Mouse (Mus musculus) fat pad, adult 2 months (tissue): ENCODE results near the gene Pknox1.
"Not testable (repeated sequence)": the region's sequence is repeated elsewhere in the genome, so short reads cannot be mapped to it uniquely, and the experiment has no call there.

Source experiments
- DNase-seq: peaks from one replicate; pipeline ENCODE4 v3.0.0-alpha.2; 2011; ENCODE audit warnings: low read depth, low spot score; ENCODE audit errors: extremely low read depth

Gene Pknox1

DNA sequence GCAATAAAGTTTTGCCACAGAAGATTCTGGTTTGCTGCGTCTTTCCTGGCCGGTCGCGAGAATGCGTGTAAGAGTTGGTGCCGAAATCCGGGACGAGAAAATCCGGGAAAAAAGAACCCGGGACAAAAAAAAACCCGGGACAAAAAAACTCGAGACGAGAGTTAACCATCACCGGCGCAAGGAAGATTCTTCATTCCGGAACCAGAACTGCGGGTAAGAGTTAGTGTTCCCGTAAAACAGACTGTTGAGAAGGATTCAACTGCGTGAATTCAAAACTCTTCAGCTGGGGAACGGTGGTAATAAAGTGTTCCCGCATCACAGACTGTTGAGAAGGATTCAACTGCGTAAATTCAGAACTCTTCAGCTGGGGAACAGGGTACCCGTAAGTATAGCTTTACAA is 11.9 kb upstream of the Pknox1 start:
- not testable (repeated sequence) for DNase-seq

DNA sequence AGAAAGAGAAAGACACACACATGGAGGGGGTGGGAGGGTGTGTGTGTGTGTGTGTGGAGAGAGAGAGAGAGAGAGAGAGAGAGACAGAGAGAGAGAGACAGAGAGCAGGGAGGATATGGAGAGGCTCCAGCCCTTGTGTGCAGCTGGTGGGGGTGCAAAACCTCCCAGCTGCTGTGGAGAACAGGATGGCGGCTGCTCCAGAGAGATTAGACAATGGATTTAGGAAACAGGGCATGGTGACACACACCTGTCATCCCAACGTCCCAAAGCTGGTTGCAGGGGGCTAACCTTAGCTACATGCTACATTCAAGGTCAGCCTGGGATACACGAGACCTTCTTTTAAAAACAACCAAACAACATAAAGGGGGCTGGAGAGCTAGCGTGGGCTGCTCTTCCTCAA is 8.3 kb upstream of the Pknox1 start:
- no peak for DNase-seq

DNA sequence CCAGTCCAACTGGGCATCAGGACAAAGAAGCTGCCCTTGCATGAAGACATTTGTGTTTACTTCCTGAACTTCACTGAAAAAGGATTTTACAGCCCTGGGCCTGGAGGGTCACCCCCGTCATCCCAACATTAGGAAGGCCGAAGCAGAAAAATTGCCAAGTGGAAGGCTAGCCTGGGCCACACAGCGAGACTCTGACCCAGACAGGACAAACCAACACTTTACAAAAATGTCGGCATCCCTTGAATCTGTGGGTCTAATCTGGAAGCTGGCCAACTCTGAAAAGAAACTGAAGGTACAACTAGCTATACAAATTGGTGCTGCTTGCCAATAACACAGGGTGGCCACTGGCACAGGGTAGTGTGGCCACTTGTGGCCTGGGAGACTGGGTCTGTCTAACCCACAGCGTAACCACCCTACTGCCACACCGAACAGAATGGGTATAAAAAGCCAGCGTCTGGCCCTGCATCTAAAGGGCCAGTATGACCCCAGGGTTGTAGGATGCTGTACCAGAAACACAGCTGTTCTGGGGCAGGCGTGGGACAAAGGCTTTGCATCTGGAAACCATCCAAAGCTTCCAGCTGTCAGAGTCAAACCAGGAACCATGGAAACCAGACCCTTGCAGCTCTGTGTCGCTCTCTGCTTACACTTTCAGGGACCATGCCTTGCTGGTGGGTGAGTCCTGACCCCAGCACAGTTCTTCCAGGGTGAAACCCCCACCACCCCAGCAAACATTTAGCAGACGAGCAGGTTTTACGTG is 7.2 kb upstream of the Pknox1 start:
- no peak for DNase-seq

DNA sequence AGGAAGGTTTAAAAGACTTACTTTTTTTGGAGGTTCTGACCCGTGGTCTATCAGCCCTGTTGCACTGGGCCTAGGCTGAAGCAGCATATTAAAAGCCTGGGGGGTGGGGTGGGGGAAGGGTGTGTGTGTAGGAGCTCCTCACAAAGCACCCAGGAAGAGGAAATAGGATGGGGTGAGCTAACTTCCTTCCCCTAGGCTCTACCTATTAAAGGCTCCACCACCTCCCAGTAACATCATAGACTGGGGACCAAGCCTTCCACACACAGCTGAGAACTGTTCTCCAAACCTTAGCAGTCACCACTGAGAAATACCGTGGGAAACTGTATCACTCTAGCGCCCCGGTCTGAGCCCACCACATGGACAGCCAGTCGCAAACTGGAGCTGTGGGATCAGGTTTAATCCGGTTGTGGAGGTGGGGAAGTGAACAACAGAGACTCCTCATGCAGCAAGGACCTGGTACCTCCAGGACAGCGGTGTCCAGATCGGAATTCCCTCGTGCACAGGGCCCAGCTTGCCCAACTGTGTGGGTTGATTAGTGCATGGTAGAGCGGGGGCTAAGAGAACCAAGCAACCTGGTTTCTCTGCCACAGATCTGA is 6.5 kb upstream of the Pknox1 start:
- no peak for DNase-seq

DNA sequence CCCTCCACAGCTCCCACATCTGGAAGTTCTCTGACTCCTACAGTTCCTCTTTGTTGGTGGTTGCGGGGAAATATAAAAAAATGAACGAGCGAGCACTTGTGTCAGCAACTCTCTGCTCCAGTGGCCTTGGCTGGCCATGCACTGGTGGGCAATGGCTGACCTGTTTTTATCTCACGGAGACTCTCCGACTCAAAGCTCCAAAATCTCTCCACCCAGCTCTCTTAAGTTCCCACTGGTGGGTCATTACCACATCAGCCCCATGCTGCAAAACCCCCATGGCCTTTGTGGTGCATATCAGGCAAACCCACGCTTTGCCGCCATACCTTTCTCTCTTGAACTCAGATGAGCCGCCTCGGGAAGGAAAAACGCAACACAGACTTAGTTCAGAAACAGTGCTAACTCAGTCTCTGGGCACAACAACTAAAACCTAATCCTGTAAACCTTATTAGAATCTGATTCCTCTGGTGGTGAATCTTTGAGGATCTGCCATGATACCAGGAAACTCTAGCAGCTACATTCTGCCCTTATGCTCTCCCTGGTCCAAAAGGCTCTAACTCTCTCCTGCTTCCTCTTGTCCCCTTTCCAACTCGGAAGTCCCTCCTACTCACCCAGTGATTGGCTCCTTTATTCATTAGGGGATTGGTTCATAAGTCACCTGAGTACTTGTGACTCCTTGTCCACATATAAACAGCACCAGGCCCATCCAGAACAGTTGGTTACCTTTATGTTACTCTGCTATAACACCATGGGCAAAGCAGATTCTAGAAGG is 5.3 kb upstream of the Pknox1 start:
- no peak for DNase-seq

DNA sequence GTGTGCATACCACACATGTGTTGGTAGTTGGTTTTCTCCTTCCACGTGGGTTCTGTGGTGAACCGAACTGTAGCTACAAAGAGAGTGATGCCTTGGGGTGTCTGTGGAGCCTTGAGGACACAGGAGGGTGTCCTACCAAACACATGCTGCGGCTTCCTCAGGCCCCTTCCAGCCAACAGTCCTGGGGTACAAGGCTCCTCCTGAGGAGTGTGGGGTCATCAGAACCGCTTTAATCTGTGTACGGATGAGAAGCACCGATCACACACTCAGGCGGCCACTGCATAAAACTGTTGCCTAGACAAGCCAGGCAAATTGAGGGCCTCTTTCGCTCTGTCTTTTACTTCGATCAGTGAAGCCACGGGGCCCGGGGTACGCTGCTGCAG is 911 bp upstream of the Pknox1 start:
- no peak for DNase-seq

DNA sequence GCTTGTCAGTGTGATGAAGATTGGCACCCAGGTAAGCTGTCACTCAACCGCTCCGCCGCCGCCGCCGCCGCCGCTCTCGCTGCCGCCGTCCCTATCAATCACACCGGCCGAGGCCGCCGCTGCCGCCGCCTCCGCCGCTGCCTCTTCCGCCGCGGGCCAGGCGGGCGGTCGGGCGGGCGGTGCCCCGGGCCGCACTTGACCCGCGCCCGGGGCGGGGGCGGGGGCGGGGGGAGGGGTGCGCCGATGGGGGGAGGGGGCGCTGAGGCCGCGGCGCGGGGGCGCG is 265 bp downstream of the Pknox1 start:
- no peak for DNase-seq

DNA sequence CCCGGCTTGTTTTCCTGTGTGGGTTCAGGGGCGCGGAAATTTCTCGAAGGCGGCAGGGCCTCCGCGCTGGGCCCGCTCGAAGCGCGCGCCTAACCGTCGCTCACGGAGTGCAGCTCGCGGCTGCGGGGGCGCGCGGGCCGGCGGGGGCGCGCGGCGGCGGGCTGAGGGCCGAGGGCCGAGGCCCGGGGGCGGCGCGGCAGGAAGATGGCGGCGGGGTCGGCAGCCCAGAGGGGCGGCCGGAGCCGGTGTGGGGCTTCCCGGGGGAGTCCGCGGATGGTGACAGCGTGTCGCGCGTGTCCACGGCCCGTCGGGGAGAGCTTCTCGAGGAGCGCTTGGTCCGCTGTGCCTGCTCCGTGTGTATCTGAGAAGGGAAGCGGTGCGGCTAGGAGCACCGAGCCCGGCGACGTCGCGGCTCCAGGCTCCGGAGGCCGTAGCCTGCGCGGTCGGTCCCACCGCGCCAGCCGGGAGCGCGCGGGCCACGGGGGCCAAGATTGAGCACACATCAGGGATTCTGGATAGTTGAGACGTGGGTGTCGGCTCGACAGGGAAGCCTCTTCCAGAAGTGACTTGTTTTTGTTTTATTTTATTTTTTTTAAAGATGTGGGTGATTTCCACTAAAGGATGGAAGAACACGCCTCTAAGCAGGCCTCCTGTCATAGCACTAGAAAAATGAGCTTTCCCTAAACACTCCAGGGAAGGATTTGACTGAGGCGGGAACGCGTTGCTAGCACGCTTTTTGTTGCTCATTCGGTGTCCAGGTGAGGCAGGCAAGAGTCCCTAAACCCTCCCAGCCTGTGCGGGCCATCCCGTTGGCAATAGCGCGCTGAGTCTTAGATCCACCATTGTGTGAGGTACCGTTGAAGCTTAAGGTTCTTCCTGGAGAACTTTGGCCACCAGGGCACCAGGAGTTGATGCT is 865 bp downstream of the Pknox1 start:
- DNase-seq: no peak

DNA sequence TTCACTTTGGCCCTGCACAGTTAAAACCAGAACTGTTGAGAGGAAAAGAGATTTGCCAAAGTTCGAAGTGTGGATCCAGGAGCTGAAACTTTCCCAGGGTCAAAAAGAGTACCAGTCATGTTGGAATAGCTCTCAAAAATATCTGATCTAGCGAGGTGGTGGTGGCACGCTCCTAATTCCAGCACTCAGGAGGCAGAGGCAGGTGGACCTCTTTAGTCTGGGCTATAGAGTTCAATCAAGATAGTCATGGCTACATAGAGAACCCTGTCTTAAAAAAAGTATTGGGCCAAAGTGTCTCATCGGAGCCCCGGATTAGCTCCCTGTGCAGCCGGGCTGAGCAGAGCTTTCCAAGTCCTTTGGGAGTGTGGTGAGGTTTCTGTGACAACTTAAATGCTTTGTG is 1.7 kb downstream of the Pknox1 start:
- DNase-seq: no peak

DNA sequence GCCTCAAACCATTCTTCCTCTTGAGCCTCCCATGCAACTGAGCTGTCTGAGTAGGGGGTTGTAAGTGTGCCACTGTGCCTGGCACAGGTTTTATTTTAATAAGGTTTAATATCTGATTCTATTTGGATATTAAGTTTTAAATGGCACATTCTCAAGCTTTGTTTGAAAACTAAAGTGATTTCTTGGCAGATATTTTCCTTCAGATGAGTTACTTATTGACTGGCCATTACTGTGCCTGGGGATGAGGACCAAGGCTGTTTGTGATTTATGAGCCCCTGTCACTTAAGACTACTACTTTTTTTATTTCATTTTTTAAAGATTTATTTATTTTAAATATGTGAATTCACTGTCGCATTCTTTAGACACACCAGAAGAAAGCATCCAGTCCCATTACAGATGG is 5.2 kb downstream of the Pknox1 start:
- no peak for DNase-seq

DNA sequence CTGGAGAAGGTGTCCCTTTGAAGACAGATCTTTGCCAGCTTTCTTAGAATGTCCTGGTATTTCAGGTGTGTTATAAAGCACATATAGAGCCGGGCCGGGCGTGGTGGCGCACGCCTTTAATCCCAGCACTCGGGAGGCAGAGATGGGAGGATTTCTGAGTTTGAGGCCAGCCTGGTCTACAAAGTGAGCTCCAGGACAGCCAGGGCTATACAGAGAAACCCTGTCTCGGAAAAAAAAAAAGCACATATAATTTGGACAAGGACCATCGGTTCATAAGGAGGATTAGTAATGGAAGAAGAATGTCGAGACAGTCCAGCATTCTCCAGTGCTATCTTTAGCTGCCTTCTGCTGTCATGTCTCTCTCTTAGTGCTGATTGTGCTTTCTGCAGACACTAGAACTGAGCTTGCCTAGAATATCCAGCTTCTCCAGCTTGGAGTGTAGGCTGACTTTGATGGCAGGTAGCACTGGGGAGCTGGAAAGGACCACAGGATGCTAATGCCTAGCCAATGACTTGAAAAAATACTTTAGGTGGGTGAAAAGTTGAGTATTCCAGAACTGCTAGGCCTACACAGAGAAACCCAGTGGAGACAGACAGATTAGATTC is 5.9 kb downstream of the Pknox1 start:
- DNase-seq: peak; percentile 37

DNA sequence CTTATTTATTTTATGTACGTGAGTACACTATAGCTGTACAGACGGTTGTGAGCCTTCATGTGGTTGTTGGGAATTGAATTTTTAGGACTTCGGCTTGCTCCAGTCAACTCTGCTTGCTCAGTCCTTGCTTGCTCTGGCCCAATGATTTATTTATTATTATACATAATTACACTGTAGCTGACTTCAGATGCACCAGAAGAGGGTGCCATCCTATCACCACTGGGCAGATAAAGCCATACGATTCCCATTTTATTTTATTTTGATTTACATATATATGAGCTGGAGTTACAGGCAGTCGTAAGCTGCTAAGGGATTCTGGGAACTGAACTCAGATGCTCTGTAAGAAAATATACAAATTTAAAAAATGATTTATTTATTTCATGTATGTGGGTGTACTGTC is 7.2 kb downstream of the Pknox1 start:
- DNase-seq: no peak

DNA sequence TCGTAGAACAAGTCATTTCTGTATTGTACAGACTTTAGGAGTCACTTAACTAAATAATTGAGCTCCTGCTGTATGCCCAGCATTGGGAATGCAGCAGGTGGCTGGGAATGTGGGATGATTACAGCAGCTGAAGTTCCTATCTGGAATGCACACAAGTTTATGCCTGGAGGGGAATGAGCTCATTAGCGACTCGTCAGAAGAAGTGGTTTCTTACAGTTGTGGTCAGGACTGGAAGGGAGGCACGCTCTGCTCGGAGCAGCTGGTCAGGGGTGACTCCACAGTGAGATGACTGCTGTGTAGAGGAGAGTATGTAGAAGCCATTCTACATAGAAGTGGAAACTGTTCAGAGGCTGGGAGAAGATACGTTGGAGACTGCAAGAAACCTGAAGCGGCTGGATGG is 10.1 kb downstream of the Pknox1 start:
- DNase-seq: no peak

DNA sequence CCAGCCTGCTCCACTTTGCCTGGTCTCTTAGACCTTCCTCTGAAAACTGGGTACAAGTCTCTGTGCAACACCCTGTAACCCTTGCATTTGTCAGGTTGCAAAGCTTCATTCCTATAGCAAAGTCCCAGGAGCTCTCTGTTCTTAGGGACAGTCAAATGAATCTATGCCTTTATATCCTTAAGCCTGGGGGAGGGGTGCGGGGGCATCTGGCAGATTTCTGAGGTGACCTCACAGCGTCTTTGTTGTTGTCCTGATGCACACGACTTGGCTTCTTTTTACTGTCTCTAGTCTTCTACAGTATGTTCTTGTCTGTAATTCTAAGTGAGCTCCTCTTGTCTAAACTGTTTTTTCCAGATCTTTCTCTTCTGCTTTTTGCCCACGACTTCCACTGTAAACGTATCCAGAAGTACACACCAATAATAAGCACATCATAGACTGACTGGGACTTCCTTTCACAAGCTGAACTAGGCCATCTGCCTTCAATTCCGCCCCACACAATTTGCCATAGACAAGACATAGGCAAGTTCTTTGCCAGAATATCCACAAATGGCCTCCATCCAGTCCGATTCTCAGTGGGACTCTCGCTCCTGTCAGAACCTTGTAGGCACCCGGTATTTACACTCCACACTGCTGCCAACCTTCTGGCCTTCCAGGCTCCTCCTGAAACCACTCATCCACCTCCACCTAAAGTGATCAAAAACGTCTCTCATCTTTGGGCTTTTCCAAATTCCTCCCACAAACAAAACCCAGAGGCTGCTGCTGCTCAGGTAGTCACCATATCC is 12.1 kb downstream of the Pknox1 start:
- no peak for DNase-seq

DNA sequence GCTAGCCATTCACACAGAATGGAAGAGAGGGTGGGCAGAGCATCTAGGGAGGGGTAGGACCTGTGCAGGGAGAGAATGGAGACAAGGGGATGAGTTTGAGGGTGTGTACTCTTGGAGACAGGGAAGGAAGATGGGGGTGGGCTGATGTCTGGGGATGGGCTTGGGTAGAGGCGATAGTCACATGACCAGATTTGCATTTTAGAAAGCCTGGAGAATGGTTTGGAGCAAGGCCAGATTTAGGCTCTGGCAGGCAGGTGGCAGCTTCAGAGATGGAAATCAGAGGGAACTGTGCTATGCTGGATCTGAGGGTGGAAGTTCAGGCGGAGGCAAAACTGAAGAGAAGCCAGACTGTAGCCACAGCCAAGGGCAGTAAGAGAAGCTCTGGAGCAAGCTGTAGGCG is 15.8 kb downstream of the Pknox1 start:
- no peak for DNase-seq

DNA sequence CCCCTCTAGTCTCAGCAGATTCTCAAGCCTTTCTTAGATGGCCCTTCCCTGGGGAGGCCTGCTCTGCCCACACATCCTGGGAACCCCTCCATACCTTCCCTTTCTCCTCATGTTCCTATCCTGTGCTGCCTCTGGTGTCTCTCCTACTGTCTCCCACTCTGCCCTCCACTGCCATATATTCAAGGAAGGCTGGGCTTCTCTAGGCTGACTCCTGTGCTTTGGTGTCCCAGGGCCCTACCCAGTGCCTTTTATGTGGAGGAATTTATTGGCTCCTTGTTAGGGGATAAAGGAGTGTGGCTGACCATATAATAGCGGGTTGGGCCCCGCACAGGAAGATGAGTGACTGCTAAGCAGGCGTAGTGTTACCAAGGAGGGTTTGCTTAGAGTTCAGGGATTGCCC is 18.7 kb downstream of the Pknox1 start:
- DNase-seq: no peak

DNA sequence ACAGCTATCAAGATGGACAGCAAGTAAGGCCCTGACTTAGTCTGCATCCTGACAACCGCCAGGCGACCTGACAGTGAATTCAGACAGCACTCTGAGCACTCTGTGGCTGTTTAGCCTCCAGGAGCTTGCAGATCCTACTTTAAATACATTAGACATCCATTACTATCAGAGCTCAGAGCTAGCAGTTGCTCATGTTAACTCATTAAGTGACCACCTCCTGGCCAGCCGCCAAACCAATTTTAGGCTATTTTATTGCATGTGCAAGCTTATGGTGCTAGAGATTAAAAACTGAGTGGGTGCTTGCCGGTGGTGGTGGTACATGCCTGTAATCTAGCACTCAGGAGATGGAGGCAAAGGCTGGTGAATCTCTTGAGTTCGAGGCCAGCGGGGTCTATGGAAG is 19.2 kb downstream of the Pknox1 start:
- DNase-seq: no peak

DNA sequence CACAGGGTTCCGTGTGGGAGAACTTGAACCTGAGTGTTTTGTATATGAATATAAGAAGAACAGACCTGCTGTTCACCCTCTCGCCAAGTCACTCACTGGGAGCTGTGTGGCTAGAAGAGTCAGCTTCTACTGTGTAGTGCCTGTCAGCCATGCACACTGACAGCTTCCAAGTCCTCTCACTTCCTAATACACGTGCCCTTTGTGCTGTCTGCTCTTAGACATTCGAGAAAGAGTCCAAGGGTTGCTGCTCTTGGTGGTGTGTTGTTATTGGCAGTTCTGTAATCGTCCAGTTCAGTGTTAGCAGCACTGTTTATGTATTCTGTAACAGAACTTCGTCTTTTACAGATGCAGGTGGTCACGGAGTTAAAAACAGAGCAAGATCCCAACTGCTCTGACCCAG is 23.6 kb downstream of the Pknox1 start:
- no peak for DNase-seq

DNA sequence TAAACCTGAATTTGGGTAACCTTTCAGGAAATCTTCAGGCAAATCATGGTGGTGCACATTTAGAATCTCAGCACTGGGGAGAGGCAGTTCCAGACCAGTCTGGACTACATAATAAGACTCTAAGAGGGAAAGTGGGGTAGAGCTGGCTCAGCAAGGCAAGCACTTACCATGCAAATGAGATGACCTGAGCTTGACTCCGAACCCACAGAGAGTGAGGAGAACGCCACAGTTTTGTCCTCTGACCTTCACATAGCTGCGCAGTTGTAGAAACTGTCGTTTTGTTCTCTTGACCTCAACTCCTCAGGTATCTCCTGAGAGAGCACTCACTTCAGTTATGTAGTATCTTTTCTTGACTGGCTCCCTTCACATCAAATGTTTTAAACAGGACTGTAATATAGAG is 24.2 kb downstream of the Pknox1 start:
- DNase-seq: no peak

DNA sequence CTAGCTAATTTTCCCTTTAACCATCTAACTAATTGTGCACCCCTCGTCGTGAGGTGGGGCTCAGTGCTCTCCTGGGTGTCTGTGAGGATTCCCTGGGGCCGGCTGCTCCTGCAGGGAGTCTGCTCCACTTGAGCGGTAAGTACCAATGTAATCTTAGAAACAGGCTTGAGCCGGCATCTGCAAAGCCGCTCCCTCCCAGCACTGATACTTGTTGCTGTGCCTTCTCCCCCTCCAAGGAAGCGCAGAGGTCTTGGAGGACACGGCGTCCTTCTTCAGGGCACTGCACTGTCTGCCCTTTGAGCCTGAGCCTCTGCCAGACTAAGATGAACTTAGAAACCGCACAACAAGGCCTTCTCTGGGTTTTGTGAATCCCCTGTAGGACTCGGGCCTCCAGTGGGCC is 26.3 kb downstream of the Pknox1 start:
- DNase-seq: no peak
